Mouse (Mus musculus) layer of hippocampus, adult 9-11 months (tissue): ENCODE measurements around the gene Dcun1d2.

Experiments
- DNase-seq: peaks from one replicate; pipeline ENCODE4 v3.0.0; 2022

Gene Dcun1d2

DNA sequence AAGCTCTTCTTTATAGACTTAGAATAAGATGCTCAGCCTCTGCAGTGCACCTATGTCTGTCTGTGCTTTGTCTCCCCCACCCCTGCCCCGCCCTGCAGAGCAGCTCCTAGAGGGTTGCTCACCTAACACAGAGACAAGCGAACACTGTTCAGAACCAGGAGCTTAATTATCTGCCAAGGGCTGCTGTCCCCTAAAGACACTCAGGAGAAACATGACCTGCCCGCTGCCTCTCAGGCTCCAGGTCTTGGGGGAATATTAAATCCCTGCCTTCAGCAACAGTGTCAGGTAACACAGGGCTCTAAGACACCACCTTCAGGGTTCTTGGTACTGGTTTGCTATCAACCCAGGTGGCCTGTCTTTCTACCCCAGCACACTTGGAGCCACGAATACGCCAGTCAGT lies 34.5 kb downstream of the Dcun1d2 start:
- DNase-seq: no peak

DNA sequence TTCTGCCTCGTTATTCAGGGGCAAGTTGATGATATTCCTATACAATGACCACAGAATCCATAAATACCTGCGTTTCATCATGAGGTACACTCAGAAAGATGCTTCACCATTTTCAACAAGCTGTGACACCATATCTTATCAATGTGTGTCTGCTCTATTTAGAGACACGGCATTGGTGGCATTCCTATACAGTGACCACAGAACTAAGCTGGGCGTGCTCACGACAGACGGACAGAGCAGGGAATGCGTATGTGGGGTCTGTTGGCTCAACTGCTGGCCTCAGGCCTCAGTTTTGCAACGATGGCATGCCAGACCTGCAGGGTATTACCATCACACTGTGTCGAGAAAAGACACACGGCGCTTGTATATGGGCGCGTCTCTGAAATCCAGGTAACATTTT lies 35.1 kb downstream of the Dcun1d2 start:
- no peak for DNase-seq

DNA sequence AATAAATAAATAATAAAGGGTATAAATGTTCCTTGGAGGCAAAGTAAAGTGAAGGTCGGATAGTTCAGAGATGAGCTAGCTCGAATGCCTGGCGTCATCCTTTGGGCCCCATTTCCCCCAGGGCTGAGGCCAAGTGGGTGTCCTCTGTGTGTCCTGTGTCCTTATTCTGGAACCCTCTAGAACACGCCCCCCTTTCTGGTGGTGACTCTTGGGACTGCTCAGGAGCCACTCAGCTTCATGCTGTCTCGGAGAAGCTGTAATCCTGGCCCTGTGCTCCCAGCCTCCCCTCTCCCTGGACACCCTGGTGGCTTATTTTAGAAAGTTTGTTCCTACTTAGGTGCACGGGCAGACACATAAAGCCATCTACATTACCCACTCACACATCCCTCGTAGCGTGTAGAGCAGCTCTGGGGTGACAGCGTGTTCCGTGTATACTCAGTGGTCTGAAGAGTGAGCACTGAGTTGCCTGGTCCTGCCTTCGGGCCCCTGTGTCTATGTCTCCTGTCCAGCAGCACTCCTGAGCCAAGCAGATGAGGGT lies 43.5 kb downstream of the Dcun1d2 start:
- no peak for DNase-seq

DNA sequence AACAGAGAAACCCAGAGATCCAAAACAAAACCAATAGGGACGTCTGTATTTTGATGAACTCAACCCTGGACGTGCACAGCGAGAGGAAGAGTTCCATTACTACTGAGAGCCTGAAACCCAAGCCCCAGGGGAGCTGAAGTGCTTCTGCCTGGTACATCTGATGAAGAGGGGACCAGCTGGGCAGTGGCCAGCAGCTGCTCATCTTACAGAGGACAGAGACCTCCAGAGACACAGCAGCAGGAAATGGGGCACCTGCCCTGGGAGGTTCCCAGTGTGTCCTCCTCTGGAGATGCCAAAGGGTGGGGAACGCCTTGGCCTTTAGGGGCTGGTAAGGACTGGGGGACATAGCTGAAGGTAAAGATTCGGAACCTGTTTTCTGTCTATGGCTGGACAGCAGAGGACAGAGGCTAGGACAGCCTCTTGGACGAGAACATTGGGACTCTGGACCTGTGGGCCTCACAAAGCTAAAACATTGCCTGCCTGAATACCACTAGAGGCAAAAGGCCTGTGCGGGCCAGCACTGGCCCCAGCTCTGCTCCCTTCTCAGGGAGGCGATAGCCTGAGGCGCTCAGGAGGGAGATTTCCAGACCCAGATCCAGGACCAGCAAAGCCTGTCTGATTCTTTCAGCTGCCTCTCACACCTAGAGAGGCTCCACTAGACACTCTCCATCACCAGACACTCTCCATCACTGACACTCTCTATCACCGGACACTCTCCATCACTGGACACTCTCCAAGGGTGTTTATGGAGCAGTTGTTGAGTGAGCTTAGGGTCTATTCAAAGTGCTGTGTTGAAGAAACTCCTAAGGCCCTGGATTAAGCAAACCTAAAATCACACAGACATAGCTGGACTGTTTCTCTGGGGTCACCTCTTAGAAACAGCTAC lies 44.7 kb downstream of the Dcun1d2 start:
- no peak for DNase-seq

DNA sequence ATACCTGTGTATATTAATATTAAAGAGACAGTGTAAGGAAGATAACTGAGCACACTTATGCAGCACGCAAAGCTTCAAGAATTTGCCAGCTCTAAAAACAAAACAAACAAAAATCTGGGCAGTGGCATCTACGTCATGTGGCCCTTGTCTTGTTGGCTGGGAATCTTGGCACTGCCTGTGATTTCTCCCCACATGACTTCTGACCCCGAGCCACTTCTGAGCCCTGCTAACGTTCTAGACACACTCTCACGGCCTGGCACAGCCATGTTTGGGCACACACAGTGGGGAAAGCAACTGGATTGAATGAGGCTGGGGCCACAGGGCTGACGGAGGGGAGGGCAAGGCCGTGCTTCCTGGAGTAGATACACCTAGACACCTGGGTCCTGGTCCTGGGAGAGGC lies 47.2 kb downstream of the Dcun1d2 start:
- no peak for DNase-seq

DNA sequence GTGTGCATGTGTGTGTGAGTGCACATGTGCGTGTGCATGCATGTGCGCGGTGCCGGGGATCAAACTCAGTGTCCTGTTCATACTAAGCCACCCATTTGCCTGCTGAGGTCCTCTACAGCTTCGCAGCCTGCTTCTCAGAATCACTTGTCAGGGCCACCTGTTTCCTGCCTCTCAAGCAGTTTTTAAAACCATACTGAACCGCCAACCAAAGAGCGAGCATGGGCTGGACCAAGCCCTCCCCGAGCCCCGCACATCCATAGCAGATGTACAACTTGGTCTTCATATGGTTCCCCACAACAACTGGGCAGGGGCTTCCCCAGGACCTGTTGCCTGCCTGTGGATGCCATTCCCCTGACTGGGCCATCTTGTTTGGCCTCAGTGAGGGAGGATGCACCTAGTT lies 47.9 kb downstream of the Dcun1d2 start:
- no peak for DNase-seq

DNA sequence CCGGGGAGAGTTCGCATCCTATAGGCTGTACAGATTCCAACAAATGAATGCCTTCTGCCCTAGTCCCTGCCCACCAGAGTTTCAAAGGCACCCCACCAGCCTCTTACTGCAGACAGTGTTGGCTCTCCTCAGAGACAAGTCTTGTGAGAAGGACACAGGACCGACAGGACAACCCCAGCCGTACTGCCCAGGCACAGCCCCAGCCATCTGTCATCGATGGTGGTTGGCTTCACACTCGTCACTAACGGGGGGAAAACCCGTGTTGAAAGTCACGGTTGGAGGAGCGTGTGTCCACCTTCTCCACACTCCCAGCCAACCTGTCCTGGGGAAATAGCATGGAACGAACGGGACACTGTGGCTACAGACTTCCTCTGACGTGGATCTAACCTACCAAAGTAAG lies 53.1 kb downstream of the Dcun1d2 start:
- no peak for DNase-seq

DNA sequence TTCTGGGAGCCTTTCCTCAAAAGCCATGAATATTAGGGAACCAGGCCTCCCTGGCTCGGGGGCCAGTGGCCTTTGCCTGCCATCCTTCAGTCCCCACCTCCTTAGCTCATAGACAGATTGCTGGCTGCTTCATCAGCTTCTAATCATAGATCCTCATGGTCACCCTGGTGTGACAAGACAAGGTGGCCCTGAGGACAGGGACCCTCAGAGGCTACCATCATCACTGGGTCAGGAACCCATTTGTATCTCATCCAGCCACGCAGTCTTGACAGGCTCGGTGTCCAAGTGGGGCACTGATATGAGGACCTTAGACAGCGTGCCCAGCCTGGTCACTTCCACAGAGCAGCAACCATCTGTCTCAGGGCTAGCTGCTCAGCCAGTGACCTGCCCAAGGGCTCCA lies 57.5 kb downstream of the Dcun1d2 start:
- no peak for DNase-seq

DNA sequence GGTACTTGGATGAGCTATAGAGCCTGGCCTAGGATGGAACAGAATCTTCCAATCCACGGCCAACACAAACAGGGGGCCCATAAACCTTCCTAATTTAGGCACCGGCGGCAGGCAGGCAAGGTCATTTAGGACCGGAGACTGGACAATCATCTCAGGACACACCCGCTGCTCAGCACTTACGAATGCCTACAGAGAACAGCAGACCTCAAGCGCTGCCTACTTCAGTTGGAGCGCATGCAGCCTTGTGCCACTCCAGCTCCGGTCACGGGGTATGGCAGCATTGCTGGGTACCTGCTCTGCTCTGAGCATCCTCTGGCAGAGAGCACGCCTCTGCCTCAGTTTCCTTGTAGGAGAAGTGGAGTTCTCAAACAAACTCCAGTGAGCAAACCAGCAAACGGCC lies 58.1 kb downstream of the Dcun1d2 start:
- no peak for DNase-seq

DNA sequence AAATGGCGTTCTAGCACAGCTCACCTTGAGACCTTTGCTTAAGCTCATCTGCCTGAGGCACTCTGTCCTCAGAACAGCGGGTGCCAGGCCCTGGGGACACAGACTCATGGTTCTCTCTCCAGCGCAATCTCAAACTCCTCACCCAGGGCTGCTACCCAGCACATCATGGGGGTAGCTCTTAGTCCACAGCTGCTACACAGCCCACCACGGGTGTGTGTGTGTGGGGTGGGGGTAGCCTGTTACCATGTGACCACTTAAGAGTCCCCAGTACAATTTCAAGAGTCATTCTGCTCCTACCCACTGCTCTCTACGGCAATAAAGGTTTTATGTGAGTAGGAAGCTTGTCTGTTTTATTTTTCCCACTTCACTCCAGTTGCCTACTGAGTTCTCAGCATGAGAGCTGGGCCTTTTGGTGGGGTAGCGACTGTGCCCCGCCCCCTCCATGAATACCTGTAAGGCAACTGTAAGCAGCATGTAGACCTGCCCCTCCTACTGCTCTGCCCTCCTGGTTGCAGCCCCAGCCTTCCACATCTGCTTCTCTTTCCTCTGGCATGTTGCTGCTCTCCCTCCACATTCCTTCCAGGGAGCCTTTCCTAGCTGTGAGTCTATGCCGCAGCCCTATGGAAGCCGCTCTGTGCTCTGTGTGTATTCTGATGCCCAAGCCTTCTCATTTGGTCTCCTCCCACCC lies 58.9 kb downstream of the Dcun1d2 start:
- DNase-seq: no peak

DNA sequence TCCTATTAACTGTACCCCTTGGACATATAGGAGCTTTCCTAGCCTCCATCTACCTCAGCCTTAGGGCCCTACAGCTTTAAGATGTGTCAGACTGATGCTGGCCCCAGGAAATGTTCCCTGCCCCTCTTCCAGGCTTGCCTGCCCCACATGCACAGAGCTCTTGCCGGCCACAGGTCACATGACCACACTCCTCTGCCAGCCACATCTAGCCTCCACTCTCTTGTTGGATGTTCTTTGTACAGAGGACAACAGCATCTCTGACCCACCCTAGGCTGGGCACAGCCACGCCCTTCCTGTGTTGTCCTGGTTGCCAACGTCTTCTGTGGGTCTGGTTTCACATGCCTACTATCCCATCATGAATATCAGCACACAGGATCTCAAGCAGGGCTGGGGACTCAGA lies 60.7 kb downstream of the Dcun1d2 start:
- peak; percentile 65 for DNase-seq

DNA sequence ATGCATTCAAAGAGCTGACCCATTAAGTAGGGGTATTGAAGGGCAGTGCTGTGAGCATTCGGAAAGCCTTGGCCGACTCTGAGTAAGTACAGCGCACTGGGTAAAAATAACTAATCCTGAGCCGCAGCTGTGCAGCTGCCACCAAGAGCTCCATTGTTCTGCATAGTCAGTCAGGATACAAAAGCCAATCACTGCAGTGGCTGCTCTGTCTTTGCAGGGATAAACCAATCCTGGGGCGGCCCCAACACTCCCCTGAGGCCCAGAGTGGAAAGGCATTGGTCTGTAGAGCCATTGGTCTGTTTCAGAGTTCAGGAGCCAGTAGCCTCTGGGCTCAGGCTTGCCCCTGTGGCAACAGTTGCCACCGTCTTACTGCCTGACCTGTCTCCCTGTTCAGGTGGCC lies 61.6 kb downstream of the Dcun1d2 start:
- peak; percentile 66 for DNase-seq

DNA sequence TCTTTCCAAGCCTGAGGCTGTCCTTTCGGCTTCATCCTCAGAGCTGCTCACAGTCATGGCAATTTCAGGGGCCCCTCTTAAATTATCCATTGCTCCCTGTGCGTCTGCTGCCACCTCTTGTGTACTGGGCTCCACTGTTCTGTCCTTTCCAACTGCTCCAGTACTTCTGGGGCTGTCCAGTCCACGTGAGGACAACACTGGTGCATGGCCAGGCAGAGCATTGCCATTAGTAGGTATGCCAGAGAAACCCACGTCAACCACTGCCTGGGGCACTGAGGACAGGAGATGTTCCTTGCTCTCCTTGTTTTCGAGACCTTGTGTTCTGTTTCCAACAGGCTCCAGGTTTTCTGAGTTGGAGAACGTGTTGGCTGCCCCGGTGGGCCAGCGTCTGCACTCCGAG lies 63.5 kb downstream of the Dcun1d2 start:
- no peak for DNase-seq

DNA sequence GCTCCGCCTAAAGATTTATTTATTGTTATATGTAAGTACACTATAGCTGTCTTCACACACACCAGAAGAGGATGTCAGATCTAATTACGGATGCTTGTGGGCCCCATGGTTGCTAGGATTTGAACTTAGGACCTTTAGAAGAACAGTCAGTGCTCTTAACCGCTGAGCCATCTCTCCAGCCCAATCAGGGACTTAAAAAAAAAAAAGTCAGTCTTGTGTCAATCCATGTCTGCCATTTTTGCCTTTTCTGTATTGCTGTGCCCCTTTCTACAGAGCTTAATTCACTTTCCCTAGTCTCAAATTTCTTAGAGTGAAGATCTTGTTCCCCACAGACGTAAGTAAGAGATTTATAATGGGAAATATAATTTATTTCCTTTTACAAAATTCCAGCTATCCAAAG lies 69.5 kb downstream of the Dcun1d2 start:
- DNase-seq: no peak

DNA sequence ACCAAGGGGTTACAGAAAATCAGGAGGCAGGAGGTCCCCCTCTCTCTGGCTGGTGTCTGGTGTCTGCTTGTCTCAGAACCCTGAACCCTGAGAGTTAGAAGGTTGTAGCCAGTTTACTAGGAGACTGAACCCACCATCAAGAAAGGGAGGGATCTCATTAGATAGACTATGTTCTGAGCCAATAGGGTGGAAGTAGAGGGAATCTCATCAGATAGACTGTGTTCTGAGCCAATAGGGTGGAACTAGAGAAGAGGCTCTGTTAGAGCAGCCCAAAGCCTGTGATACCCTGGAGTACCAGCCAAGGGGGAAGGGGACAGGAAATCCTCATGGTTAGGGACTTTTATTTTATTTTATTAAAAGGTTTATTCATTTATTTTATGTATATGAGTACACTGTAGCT lies 69.9 kb downstream of the Dcun1d2 start:
- no peak for DNase-seq

DNA sequence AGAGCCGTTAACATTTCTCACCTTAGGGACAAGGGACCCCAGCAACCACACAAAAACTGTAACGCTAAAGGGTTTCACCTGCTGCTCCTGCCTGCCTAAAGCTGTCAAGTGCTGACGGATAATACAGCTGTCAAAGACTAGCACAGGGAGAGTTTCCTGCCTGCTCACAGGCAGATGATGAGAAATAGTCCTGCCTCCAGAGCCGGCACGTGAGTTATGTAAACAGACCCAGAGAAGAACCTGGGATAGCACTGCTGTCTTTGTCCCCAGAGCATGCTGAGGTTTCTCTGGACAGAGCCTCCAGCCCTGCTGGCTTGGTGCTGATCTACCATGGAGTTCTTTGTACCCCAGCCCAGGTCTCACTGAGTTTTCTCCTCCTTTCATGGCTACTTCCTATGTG lies 70.8 kb downstream of the Dcun1d2 start:
- no peak for DNase-seq

DNA sequence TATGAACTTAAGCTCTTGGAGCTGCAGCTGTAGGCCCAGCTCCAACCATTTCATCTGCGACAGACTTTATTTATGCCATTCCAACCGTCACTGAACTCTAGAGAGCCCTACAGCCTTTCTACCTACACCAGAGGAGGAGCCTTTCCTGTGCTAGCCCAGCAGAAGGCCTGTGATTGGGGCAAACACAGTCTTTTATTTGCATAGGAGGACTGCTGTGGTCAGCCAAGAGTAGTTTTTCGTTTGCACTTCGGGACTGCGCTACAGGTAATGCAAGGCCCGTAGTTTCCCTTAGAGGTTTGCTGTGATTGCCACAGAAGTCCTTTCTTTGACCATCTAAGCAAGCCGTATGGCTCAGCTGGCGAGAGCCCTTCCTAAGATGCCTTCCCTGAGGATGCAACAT lies 71.5 kb downstream of the Dcun1d2 start:
- no peak for DNase-seq

DNA sequence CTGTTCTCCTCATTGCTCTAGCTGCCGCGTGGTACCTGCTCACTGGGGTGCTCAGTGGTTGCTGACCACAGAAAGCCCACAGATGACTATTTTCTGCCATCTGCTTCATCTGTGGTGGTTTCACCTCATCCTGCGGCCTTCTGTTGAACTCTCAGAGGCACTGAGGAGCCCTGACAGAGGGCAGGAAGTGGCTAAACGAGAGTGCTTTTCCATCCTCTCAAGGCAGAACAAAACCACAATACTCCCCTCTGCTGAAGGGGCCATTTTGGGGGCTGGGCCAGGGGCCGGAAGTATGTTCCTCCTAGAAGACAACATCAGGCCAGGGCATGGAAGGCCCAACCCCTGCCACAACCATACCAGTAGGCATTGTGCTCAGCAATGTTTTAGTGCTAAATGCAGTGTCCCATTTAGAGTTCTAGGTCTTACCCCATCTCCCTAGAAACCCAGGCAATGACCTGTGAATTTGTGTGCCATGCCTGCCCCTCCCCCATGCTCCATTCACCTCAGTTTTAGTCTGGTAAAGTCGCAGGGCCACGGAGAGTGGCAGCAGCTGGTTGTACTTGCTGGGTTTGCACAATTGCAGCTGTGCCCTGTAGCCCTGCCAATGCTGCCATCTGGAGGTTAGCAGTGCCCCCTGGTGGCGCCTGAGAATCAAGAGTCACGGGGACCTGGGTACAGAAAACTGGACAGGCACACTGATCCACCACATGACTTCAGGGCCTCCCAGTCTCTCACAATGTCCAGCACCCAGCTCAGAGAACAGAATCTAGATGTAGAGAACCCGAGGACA lies 74.3 kb downstream of the Dcun1d2 start:
- peak; percentile 88 for DNase-seq

DNA sequence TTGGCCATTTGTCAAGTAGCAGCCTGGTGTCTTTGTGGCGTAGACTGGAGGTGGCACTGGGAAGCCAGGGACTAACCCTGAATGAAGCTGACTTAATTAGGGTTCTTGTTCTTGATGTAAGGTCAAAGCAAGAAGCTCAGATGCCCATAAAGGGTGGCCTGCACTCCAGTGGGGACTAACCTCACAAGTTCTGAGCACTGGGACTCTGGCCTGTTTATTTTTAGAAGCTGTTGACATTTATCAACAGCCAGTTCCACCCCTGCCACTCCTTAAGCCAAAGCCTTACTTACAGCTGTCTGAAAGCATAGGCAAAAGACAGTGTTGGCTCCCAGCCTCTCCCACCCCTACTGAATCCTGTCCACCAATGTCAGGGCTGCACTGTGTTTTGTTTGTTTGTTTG lies 78.2 kb downstream of the Dcun1d2 start:
- DNase-seq: no peak

DNA sequence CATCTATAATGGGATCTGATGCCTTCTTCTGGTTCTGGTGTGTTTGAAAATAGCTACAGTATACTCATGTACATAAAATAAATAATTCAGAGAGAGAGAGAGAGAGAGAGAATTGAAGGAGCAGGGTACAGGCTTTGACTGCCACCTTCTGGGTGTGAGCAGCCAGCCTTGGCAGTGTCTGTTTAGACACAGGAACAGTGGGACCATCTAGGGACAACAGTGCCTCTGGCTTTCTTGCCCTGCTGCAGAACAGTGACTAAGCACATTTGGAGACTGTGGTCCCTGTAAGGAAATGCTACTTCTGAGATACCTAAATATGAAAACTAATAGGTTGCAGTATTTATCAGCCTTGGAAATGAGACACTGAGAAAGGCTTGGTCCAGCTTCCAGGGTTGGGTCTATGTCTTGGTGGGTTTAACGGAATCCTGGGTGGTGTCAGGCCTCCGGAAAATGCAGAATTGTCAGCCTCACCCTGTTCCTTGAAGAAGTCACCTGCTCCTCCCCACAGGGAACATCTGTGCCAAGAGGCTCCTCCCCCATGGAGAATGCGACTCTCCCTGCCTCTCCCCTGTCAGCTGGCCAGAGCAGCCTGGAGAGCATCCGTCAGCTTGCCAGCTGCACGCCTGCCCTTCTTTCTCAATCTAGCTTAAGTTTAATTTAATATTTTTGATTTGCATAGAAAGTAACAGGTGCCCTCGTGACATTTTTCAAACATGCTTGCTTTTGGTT lies 79.1 kb downstream of the Dcun1d2 start:
- no peak for DNase-seq

DNA sequence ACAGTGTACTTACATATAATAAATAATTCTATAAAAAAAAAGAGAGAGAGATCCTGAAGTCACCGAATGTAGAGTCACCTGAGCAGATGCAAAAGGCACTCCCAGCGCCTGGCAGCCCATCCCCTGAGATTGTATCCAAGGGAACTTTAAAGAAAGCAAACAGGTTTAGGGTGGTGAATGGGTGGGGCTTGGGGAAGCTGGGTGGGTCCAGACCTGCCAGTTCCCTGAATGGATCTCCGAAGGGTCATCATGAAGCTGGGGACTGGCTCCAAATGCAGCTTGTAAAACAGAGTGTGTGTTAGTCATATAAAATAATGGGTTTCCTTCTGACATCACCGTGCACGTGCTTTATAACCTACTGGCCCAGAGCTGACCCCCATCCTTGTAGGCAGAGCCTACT lies 81.6 kb downstream of the Dcun1d2 start:
- DNase-seq: no peak
